Mouse (Mus musculus) olfactory bulb, adult 2 months (tissue): ENCODE measurements around the gene Palld.

Source experiments
- CTCF ChIP-seq: fragments of 200-500 bp; IDR thresholded peaks from 2 replicates; pipeline ENCODE4 v1.5.1; 2012; ENCODE audit warnings: low read depth, mild to moderate bottlenecking, low read length, moderate library complexity; ENCODE audit not compliant: insufficient read depth
- POLR2A ChIP-seq: fragments of 200-500 bp; IDR thresholded peaks from 2 replicates; pipeline ENCODE4 v1.6.1; 2012; ENCODE audit warnings: mild to moderate bottlenecking, low read depth, low read length, moderate library complexity; ENCODE audit not compliant: insufficient read depth

DNA sequence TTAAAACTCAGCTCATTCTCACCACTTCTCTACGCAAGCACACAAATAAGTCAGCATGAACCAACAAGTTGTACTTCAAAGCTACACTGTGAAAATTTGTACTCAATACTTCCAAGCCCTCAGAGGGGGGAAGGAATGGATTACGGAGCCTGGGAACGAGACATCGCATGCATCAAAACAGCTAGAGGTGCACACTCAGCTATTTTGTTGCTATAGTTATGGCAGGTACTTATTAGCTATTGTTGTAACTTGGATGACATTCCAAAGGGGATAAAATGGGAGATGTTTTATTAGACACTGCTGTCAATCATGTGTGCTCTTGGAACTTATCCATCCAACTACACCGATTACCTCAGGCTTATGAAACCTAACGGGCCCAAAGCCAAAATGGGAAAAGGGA, 171.8 kb downstream of the Palld start:
- TF ChIP-seq POLR2A, result no peak
- no peak for TF ChIP-seq CTCF
